Mouse (Mus musculus) kidney, postnatal 36 days (tissue): ENCODE data around the gene Adamts2.
A peak's percentile ranks its signal among the peaks of the same experiment; 100 is the strongest.

Source experiments
- DNase-seq, 2 experiments: peaks; one replicate each; pipeline ENCODE4 v3.0.0; 2021 to 2022; ENCODE audit warnings: mixed read lengths in 2 of 2

Gene Adamts2

GRCm38 (mm10) chr11:50672866-50673265 lies 71.0 kb downstream of the Adamts2 start:
- DNase-seq: peak in 1 of 2 experiments; percentile 14

DNA sequence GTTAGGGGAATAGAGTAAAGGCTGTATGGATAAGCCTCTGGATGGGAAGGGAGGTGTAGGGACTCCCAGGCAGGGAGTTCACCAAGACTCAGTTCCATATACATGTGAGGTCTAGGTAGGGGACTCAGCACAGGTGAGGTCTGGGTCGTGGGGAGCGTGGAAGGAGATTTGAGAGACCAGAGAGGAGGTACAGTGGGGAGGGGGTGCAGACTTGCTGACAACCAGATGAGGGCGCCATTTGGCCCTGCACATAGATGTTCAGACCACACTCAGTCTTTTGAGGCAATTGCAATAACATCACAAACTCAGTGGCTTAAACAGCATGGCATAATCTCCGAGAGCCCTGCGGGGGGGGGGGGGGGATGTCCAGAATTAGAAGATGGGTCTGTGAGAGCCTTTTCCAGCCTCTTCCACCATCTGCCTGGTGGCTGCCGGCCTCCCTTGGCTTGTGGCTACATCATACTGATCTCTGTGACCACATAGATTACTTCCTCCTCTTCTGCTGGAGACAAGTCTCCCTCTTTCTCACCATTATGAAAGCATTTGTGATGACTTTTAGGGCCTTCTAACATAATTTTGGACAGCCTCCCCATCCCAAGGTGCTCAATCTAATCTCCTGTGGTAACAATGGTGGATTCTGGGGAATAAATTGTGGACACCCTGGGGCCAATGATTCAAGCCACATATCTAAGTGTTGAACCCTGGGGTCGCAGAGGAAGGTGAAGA lies 71.8 kb downstream of the Adamts2 start:
- DNase-seq: no peak

DNA sequence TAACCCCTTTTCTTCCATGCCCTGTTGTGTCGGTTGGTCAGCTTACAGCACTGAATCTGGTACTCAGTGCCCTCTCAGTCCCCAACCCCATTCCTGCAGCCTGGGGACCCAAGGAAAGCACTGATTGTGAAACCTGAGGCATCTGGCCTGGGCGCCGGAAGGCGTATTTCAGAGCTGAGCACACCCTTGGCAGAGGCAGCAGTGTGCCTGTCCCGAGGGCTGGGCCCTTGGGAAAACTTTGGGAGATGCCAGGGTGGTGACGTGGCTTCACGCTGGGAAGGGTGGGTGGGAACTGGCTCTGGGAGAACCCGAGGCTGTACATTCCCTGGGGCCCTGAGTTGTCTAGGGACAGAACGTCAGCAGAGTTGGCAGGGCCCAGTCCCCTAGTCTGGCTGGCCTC lies 72.5 kb downstream of the Adamts2 start:
- DNase-seq: no peak

- DNase-seq: no peak
Observed at GRCm38 (mm10) chr11:50678650-50679049, 76.8 kb downstream of the Adamts2 start.

- peak in 1 of 2 experiments; percentile 18 for DNase-seq
Observed at GRCm38 (mm10) chr11:50681940-50682339, 80.1 kb downstream of the Adamts2 start.

- DNase-seq: no peak
Observed at GRCm38 (mm10) chr11:50683821-50684220, 81.9 kb downstream of the Adamts2 start.

- peak in 1 of 2 experiments; percentile 8 for DNase-seq
Observed at GRCm38 (mm10) chr11:50688584-50688983, 86.7 kb downstream of the Adamts2 start.

DNA sequence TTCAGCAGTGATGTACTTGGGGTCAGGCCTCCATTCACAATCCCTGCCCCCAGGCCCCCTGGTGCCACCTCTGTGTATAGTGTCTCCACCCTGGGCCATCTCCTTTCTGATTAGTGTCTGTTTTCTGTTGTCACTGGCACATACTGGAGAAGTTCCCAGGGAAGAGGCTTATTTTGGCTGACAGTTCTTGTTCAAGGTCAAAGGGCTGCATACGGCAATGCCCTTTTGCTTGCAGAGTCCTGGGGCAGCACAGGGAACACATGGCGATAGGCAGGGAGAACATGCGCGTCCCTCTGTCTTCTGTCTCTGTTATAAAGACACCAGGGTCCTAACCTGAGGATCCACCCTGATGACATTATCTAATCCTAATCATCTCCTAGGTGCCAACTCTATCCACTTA lies 87.8 kb downstream of the Adamts2 start:
- no peak for DNase-seq

DNA sequence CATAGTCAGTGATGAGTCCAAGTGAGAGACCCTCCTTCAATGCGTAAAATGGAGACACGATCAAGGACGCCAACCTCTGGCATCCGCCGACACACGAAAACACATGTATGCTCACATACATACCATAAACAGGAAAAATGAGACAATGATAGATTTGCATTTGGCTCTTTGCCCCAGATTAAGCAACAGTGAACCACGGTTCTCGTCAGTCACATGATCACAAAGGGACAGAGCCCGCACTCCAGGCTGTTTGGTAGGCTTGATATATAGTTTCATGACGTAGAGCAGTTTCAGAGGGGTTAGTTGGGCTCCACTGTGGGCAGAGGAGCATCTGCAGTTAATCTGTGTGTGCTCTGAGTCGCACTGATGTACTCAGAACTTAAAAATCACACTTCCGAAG lies 98.1 kb downstream of the Adamts2 start:
- DNase-seq: no peak

DNA sequence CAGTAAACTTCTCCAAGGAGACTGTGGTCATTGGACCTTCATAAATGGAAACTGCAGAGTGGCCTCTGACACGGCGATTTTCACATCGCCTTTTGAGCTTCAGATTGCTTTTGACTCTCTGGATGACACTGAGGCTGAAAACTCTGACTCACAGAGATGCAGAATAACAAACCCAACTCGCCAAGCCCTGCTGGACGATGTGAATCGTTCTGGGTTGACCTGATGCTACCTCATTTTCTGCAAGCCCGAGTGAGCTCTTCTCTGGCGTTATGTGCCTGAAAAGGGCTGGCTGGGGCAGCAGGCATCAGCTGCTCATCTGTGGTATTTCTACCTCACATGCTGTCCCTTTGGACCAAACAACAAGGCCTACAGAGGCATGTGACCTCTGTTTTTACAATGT lies 98.6 kb downstream of the Adamts2 start:
- no peak for DNase-seq

DNA sequence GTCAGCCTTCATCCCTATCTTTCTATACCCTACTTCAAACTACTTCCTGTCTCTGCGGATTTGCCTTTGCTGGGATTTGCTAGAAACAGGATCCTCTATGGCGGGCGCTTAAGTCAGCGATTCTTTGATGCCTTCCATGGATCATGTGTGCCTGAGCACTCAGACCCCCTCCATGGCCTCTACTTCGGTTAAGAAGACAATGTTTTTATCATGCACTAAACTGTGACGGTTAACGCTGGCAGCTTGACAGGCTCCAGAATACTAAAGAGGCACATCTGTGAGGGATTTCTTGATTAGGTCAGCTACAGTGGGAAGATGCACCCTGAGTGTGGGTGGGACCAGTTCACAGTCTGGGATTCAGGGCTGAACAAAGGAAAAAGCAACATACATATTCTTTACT lies 101.5 kb downstream of the Adamts2 start:
- no peak for DNase-seq

GRCm38 (mm10) chr11:50704511-50704910 lies 102.6 kb downstream of the Adamts2 start:
- no peak for DNase-seq

GRCm38 (mm10) chr11:50707259-50707658 lies 105.4 kb downstream of the Adamts2 start:
- DNase-seq: peak in 1 of 2 experiments; percentile 9

- DNase-seq: peak in 1 of 2 experiments; percentile 41
Observed at GRCm38 (mm10) chr11:50713610-50714202, 111.8 kb downstream of the Adamts2 start.

DNA sequence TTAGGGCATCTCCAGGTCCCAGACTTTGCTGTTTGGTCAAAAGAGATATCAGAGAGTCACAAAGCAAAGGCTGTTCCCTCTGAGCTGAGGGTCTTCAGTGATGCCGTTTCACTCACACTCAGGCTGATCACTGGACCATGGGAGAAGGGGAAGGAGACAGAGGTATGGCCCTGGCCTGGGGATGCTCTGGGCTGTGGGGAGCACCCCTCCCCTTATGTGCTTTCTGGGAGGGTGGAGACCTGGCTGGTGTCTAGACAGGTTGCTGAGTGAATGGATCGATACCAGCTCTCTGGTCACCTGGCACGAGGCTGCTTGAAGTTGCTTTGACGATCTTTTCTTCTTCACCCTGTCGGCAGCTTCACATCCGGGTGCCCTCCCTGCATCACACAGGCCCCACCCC lies 113.2 kb downstream of the Adamts2 start:
- DNase-seq: no peak

DNA sequence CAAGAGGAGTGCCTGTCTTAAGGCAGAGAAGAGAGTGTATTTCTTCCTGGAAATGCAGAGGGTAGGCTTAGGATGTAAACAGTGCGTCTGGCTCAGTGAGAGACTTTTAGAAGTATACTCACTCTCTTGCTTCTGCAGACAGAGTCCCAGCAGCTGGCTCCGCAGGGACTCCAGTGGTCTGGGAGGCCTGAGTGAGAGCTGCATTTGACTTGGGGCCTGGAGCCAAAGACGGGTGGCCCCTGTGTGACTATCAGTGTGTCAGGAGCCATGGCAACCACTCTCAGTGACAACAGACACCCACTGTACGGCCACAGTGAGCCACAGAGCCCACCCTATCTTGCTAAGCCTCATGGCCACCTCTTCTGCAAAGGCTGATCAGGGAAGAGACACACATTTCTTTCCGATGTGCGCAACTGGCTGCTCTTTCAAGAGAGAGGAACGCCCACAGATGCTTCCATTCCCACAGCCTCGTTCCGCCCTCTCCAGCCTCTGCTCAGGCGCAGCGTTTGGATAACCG lies 115.6 kb downstream of the Adamts2 start:
- DNase-seq: no peak

GRCm38 (mm10) chr11:50718862-50719261 lies 117.0 kb downstream of the Adamts2 start:
- DNase-seq: no peak

- DNase-seq: no peak
Observed at GRCm38 (mm10) chr11:50720421-50720820, 118.5 kb downstream of the Adamts2 start.

DNA sequence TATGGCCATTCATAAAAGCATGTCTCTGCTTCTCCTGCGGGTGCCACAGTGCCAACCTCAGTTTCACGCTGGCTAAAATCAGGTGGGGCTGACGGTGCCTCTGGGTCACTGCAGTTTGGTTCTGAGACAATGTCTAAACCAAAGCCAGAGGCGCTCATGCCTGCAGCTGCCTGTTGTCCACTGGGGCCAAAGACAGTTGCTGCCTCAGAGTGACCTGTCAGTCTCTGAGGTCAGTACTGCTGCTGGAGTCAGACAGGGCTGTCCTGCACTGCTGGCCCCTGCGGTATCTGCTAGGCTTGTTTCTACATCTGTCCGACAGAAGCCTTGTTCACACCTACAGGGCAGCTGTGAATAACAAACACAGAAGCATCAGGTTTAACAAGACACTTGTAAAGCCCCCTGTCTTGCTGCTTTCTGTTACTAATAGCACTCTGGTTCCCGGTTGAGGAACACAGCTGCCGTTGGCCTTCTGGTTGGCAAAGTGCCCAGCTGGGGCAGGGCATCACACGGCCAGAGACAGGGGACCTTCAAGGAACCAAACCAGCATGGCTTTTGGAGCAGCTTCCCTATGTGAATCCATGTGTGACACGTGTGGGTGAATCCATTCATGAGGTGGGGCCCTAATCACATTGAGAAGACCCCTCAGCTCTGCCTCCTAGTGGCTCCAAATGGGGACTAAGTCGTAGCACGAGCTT lies 119.1 kb downstream of the Adamts2 start:
- DNase-seq: peak; percentile 8 to 47

DNA sequence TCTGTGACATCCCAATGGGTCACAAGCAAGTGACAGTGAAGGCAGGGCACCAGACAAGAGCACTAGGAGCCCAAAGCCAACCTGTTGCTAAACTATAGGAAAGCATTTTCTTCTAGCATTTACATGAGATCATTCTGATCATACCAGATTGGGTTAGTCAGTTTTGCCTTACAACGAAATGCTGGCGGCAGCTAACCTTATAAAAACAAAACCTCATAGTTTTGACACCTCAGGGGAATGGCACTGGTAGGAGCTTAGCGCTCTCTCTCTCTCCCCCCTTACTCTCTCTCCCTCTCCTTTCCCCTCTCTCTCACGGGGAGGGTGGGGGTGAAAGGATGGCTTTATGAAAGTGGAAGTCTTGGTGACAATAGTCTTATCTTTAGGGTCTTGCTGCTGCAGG lies 123.7 kb downstream of the Adamts2 start:
- DNase-seq: no peak

GRCm38 (mm10) chr11:50726035-50726434 lies 124.2 kb downstream of the Adamts2 start:
- DNase-seq: no peak

DNA sequence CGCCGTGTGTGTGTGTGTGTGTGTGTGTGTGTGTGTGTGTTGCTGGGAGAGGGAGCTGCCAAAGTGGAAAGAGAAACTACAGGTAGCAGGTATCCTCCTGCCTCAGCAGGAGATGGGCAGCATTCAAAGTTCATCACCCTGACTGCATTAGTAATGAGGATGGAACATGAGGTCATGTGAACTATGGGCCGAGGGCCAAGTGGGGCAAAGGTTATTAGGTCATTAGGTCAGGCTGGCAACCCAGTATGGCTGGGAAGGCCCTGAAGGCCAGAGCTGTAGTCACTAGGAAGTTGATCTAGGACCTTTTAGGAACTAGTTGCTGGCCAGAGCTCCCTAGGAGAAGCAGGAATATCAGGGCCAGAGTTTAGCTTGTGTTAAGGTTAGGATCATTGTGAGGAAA lies 131.3 kb downstream of the Adamts2 start:
- DNase-seq: peak; percentile 29 to 51

- DNase-seq: no peak
Observed at GRCm38 (mm10) chr11:50734129-50734528, 132.2 kb downstream of the Adamts2 start.

- no peak for DNase-seq
Observed at GRCm38 (mm10) chr11:50736548-50736947, 134.7 kb downstream of the Adamts2 start.
